Mouse (Mus musculus) c-Kit-positive CD71-negative TER-119-negative erythroid progenitor cells, embryonic 14.5 days (primary cell): ENCODE data around the gene Grwd1.

ENCODE experiments used
- DNase-seq: peaks from one replicate; pipeline ENCODE4 v3.0.0-alpha.2; 2013; ENCODE audit warnings: low read depth

Gene Grwd1

GRCm38 (mm10) chr7:45842950-45843744 lies 12.4 kb upstream of the Grwd1 start:
- DNase-seq, result no peak

GRCm38 (mm10) chr7:45833924-45834323 lies 3.2 kb upstream of the Grwd1 start:
- DNase-seq, result no peak

- DNase-seq, result no peak
These were observed 2.5 kb upstream of the Grwd1 start for GRCm38 (mm10) chr7:45833148-45833790.

GRCm38 (mm10) chr7:45832428-45832827 lies 1.7 kb upstream of the Grwd1 start:
- DNase-seq, result no peak

GRCm38 (mm10) chr7:45831128-45831525 lies 383 bp upstream of the Grwd1 start:
- DNase-seq, result no peak

- DNase-seq, result no peak
These were observed 4.1 kb downstream of the Grwd1 start for GRCm38 (mm10) chr7:45826631-45827030.

- no peak for DNase-seq
These were observed 6.1 kb downstream of the Grwd1 start, which contains the start of gene Kcnj14 for GRCm38 (mm10) chr7:45824598-45824997. Kcnj14 (minus strand) TSS chr7:45824782.

GRCm38 (mm10) chr7:45820913-45821312 lies 9.8 kb downstream of the Grwd1 start:
- no peak for DNase-seq

- no peak for DNase-seq
These were observed 10.9 kb downstream of the Grwd1 start for GRCm38 (mm10) chr7:45819843-45820242.

GRCm38 (mm10) chr7:45815984-45816351 lies 14.8 kb downstream of the Grwd1 start:
- no peak for DNase-seq

GRCm38 (mm10) chr7:45815323-45815983 lies 15.3 kb downstream of the Grwd1 start:
- no peak for DNase-seq

GRCm38 (mm10) chr7:45814841-45815240 lies 15.9 kb downstream of the Grwd1 start:
- DNase-seq, result no peak

GRCm38 (mm10) chr7:45813787-45814779 lies 16.7 kb downstream of the Grwd1 start, which contains the start of gene Cyth2:
Cyth2 (minus strand) TSS chr7:45814581.
- DNase-seq, result peak; percentile 99

- DNase-seq, result no peak
These were observed 17.8 kb downstream of the Grwd1 start for GRCm38 (mm10) chr7:45812921-45813320.

- no peak for DNase-seq
These were observed 21.3 kb downstream of the Grwd1 start for GRCm38 (mm10) chr7:45809276-45810075.

GRCm38 (mm10) chr7:45808471-45808870 lies 22.3 kb downstream of the Grwd1 start:
- DNase-seq, result no peak

- no peak for DNase-seq
These were observed 24.8 kb downstream of the Grwd1 start for GRCm38 (mm10) chr7:45805941-45806340.

- no peak for DNase-seq
These were observed 28.2 kb downstream of the Grwd1 start for GRCm38 (mm10) chr7:45802551-45802950.

GRCm38 (mm10) chr7:45801348-45801747 lies 29.4 kb downstream of the Grwd1 start:
- DNase-seq, result peak; percentile 86

- peak; percentile 66 for DNase-seq
These were observed 30.1 kb downstream of the Grwd1 start for GRCm38 (mm10) chr7:45800546-45801204.
